Mouse (Mus musculus) kidney, adult 18-20 months (tissue): Measurements from ENCODE around the gene Eml2.

Experiments
- DNase-seq: peaks from one replicate; pipeline ENCODE4 v3.0.0; 2021

Gene Eml2

GRCm38 (mm10) chr7:19208201-19208910 lies 32.1 kb downstream of the Eml2 start:
- no peak for DNase-seq

GRCm38 (mm10) chr7:19208944-19209472 lies 32.8 kb downstream of the Eml2 start:
- DNase-seq, result peak; percentile 49

DNA sequence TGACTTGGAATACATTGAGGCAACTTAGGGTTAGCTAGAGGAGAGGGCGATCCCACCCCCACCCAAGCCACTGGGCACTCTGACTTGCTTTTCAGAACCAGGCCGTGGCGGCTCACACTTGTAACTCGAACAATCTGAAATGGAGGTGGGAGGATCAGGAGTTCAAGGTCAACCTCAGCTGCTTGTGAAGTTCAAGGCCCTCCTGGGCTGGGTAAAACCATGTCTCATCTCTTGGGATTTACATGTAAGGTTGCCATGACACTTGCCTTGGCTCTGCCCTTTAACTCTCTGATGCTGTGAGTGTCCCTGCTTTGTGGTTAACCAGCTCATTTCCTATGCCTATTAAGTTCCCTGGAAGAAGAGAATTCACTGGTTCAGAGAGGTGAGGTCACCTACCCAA lies 33.3 kb downstream of the Eml2 start:
- no peak for DNase-seq

DNA sequence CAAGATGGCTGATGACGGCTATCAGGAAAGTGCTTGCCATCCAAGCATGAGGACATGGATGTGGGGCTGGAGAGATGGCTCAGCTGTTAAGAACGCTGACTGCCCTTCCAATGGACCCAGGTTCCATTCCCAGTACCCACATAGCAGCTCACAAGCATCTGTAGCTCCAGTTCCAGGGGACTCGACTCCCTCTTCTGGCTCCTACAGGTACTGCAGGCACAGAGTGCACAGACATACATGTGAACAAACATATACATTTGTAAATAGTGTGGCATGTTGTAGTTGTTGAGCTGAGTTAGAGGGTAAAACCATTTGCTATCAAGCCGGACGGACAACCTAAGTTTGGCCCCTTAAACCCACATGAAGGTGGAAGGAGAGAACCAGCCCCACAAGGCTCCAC lies 33.8 kb downstream of the Eml2 start:
- no peak for DNase-seq

DNA sequence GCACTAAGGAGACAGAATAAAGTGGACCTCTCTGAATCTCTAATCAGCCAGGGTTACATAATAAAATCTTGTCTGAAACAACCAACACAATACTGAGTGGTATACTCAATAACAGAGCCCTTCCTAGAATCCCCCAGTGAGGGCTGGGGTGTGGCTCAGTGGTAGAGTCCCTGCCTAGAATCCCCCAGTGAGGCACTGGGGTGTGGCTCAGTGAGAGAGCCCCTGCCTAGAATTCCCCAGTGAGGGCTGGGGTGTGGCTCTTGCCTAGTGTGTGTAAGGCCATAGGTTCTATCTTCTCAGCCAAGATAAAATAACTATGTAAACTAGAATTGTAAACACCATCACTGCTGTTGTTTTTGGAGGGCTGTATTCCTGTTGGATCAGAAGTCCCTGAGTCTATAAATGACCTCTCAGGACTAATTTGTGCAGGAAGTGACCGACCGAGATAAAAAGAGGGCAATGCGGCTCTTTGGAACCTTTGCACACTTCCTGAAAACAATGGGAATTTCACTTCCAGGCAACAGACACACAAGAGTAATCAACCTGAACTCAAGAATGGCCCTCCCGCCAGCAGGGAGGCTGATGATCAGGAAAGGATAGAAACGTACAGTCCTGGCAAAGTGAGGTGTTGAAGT lies 34.9 kb downstream of the Eml2 start:
- DNase-seq, result no peak

DNA sequence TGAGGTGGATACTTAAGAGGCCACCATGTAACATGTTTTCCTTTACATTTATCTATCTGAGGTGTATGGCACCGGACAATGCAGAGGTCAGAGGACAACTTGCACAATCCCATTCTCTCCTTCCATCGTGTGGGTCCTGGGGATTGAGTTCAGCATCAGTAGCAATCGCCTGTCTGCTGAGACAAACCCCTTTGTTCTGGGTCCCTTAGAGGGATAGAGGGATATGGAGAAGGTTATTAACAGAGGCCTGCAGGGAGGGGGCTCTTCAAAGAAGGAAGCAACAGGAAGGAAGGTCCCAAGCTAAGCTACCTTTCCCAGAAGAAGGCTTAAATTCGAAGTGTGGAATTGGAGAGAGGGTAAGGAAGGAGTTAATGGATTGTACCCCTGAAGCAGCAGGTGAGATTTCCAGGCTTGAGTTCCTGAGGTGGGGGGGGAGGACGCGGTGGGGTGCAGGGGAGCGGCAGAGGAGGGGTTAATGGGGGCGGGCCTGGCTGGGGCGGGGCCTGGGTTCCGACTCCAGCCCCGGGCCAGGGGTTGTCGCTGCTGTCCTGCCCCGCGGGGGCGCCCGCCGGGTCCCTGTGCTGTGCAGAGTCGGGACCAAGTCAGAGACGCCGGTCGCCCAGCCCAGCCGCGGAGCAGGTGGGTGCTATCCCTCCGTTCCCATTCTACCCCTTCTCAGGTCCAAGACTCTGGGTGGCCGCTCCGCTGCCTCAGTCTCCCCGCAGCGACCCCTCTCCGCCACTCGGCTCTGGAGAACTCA lies 36.0 kb downstream of the Eml2 start, which contains the start of gene Gpr4:
Gene Gpr4 (plus strand): TSS at position 543 of the 760 bp plus-strand sequence.
- peak; percentile 37 for DNase-seq

- no peak for DNase-seq
Measured at GRCm38 (mm10) chr7:19213385-19213784, 37.2 kb downstream of the Eml2 start.

GRCm38 (mm10) chr7:19214369-19214768 lies 38.1 kb downstream of the Eml2 start:
- no peak for DNase-seq

GRCm38 (mm10) chr7:19214940-19215339 lies 38.7 kb downstream of the Eml2 start:
- no peak for DNase-seq

- DNase-seq, result no peak
Measured at GRCm38 (mm10) chr7:19217492-19217891, 41.3 kb downstream of the Eml2 start.

DNA sequence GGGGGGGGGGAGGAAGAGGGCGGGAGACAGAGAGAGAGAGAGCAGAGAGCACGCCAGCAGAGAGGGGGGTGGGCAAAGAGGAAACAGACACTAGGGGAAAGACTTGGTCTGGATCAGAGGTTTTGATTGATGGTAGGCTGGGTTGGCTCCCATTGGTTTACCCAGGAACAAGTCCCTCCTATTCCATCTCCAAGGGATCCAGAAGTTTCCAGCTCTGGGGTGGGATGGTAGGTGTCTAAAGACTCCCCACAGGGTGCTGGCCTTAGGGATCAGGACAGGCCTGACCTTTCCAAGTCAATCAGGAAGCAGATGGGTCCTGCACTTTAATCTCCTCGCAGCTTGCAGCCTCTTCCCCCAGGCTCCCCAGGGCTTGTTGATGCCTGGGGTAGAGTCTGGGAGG lies 41.7 kb downstream of the Eml2 start:
- DNase-seq, result no peak

DNA sequence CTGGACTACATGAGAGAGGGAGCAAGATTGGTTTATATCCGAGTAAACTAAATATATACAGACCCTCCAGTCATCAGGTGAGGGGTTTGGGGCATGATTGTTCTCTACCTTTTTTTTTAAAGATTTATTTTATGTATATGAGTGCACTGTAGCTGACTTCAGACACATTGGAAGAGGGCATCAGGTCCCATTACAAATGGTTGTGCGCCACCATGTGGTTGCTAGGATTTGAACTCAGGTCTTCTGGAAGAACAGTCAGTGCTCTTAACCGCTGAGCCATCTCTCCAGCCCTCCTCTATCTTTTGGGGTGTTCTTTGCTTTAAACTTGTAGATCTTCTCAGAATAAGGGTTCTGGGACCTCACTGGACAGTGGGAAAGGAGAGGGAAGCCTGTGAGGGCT lies 43.8 kb downstream of the Eml2 start:
- no peak for DNase-seq

DNA sequence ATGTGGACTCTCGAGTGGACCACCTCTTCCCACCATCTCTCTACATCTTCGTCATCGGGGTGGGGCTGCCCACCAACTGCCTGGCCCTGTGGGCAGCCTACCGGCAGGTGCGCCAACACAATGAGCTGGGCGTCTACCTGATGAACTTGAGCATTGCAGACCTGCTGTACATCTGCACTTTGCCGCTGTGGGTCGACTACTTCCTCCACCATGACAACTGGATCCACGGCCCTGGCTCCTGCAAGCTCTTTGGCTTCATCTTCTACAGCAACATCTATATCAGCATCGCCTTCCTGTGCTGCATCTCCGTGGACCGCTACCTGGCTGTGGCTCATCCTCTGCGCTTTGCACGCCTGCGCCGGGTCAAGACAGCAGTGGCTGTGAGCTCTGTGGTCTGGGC lies 46.0 kb downstream of the Eml2 start:
- no peak for DNase-seq

- no peak for DNase-seq
Measured at GRCm38 (mm10) chr7:19222875-19223274, 46.7 kb downstream of the Eml2 start.

DNA sequence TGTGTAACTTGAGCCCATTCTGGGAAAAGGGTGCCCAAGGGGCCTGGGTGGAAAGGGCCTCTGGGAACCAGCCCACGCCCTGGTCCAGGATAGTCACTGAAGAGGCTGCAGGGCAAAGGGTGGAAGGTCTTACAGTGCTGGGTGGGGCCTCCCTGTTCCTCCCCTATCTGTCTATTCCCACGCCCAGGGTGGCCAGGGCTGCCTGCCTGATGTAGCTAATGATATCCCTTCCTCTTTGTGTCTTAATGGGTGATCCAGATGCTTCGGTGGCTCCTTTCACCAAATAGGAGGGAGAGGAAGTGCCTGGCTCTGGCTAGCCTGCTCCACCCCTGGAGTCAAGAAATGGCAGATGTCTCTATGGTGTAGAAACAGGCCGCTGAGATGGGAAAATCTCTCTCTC lies 48.7 kb downstream of the Eml2 start:
- DNase-seq, result no peak

DNA sequence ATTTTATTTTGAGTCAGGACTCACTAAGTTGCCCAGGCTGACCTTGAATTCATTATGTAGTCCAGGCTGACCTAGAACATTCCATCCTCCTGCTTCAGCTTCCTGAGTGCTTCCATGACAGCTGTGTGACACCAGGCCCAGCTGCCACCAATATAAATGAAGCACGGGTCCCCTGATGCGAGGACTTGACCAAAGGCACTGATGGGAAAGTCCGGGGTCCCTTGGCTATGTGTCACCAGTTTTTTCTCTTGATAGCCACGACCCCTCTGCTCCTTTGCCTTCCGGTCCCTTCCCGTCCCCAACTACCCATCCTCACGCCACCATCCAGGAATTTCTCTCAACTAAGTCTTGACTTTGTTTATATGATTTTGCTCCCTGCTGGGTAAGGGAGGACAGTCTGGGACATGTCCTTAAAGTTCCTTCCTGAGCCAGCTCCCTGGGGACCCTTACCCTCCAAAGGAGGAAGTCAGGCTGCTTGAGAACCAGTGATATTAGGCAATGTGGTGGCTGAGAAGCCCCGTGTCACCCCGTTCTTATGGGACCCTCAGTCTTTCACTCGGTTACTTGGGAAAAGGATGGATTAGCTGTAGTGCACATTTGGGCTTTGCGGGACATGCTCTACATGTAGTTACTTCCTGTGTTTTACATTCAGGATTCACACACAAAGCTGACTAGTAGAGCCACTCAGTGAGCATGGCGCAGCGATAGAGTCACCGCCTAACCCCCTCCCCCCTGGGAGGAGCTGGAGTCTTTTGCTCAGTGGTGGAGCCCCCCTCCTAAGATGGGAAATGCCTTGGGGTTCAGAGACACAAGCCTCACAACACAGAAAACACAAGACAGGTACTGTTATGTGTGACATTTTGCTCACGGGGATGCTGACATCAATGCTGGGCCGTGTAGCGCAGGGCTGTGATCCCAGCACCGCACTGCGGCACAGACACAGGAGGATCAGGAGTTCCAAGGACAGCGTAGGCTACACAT lies 50.9 kb downstream of the Eml2 start:
- DNase-seq, result peak; percentile 29

DNA sequence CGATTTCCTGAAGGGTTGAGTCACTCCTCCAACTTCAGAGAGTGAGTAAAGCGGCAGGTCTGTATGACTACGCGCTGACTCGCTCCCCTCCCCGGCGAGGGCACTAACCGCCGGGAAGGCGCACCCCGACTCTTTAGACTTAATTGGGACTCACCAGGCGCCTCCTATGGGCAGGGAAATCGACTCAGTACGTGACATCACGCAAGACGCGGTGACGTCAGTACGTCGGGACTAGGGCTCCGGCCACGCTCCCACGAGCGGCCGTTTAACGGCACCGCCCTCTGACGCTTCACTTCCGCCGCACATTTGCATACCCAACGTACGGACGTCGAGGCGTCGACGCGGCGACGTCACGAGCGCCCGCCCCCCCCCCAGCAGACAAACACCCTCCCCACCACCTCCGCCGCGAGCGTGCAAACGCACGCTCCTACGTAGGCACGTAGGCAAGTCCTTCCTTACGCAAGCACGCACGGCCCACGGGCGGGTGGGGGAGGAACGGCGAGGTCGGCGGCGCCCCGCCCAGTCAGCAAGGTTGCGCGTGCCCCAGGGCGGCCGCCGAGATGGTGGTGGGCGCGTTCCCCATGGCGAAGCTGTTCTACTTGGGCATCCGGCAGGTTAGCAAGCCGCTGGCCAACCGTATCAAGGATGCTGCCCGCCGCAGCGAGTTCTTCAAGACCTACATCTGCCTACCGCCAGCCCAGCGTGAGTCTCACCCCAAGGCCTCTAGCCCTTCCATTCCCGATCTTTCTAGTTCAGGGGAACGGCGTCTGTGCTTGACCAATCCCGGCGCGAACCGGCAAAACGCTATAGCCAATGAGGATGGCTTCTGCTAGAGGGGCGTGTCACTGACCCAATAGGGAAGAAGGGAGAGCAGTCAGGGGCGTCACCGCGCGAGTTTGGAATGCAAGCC lies 51.9 kb downstream of the Eml2 start, which contains the start of gene Opa3:
Gene Opa3 (plus strand): TSS at position 452 of the 910 bp plus-strand sequence.
- DNase-seq, result peak; percentile 99

DNA sequence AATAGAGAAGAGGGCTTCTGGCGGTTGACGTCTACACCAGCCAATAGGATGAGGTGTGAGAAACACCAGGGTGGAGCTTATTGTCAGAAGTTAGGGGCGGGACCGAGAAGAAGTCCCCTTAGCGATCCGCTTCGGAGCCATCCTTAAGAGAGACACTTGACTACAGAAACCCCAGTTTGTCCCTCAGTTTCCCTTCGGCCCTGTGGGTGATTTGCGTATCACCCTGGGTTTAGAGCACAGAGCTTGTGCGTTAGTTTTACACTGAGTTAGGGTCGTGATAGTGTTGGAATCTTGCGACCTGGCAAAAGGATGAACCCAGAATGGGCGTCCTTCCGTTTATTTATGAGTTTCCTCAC lies 52.5 kb downstream of the Eml2 start:
- no peak for DNase-seq

GRCm38 (mm10) chr7:19229404-19229803 lies 53.2 kb downstream of the Eml2 start:
- no peak for DNase-seq

DNA sequence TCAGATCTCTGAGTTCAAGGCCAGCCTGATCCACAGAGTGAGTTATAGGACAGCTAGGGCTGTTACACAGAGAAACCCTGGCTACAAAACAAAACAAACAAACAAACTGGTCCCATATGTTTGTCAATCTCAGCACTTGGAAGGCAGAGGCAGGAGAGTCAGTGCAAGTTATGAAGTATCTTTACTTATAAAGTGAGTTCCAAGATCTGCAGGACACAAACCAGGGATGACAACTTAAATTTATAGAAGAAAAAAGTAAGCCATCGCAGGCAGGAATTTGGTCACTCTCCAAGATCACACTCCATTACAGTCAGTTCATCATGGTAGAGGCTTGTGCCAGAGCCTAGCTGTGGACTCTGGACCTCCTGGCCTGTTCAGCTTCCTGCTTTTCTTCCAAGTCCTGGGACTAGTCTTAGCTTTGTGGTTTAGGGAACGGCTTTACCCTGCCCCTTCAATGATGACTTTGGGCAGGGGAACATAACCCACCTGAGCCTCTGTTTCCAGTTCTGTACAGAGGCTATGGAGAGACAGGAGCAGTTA lies 53.9 kb downstream of the Eml2 start:
- peak; percentile 62 for DNase-seq

- no peak for DNase-seq
Measured at GRCm38 (mm10) chr7:19230899-19231298, 54.7 kb downstream of the Eml2 start.
